Mouse (Mus musculus): Measurements from ENCODE around the gene Trarg1. TPM values are rescaled to one million over a fixed set of nuclear protein-coding genes. Genes with fewer than 3 reads are reported as not detected.

The Trarg1 gene
- polyA plus RNA-seq, 1 experiment from 2014 or later = 0.18 TPM

GRCm38 (mm10) chr11:76674704-76675103 lies 4.9 kb upstream of the Trarg1 start:
- Histone ChIP-seq H3K27me3 (peaks cover 64% of the 10 kb centered on the region), H3K4me2 (no peak overlapping the region), H3K27ac (no peak overlapping the region), H3K4me3 (replicated peaks) (no peak overlapping the region), H3K4me1 (replicated peaks) (peaks cover 11% of the 10 kb centered on the region), H3K9ac (replicated peaks) (no peak overlapping the region), H3K9me3 (no peaks in the 10 kb centered on the region), H3K36me3 (no peaks in the 10 kb centered on the region)
- no peak for ATAC-seq (ENCODE audit: insufficient number of reproducible peaks, insufficient read depth, low FRiP score, low TSS enrichment, low read depth)
- 35% methylated on average over 4 of the region's 4 CpGs for WGBS

- 74% methylated on average over 2 of the region's 2 CpGs for WGBS
- Histone ChIP-seq H3K4me3 (replicated peaks) (no peak overlapping the region), H3K4me1 (replicated peaks) (no peaks in the 10 kb centered on the region), H3K4me2 (no peak overlapping the region), H3K36me3 (no peaks in the 10 kb centered on the region), H3K27ac (no peak overlapping the region), H3K9me3 (no peaks in the 10 kb centered on the region), H3K27me3 (no peaks in the 10 kb centered on the region), H3K9ac (replicated peaks) (no peak overlapping the region)
- ATAC-seq (ENCODE audit: insufficient number of reproducible peaks, insufficient read depth, low FRiP score, low TSS enrichment, low read depth) = no peak
These were observed 6.0 kb downstream of the Trarg1 start for GRCm38 (mm10) chr11:76685604-76686003.

GRCm38 (mm10) chr11:76692096-76692495 lies 12.5 kb downstream of the Trarg1 start:
- no peaks in the 10 kb centered on the region for H3K4me1 ChIP-seq (replicated peaks)
- ATAC-seq (ENCODE audit: insufficient number of reproducible peaks, insufficient read depth, low FRiP score, low TSS enrichment, low read depth) = no peak
- H3K9ac ChIP-seq (replicated peaks) = no peak overlapping the region
- H3K4me2 ChIP-seq = no peak overlapping the region
- H3K36me3 ChIP-seq = no peaks in the 10 kb centered on the region
- H3K9me3 ChIP-seq = no peaks in the 10 kb centered on the region
- WGBS = 79% methylated on average over 3 of the region's 3 CpGs
- H3K27me3 ChIP-seq = no peaks in the 10 kb centered on the region
- no peak overlapping the region for H3K4me3 ChIP-seq (replicated peaks)
- no peak overlapping the region for H3K27ac ChIP-seq

GRCm38 (mm10) chr11:76695810-76696209 lies 16.2 kb downstream of the Trarg1 start:
- Histone ChIP-seq H3K36me3 (no peaks in the 10 kb centered on the region), H3K4me1 (replicated peaks) (no peaks in the 10 kb centered on the region), H3K4me2 (no peak overlapping the region), H3K9ac (replicated peaks) (no peak overlapping the region), H3K27ac (no peak overlapping the region), H3K9me3 (no peaks in the 10 kb centered on the region), H3K27me3 (no peaks in the 10 kb centered on the region; the same call in 1 of the 2 replicates), H3K4me3 (replicated peaks) (no peak overlapping the region)
- no peak for ATAC-seq (ENCODE audit: insufficient number of reproducible peaks, insufficient read depth, low FRiP score, low TSS enrichment, low read depth)
- 66% methylated on average over 6 of the region's 6 CpGs for WGBS

DNA sequence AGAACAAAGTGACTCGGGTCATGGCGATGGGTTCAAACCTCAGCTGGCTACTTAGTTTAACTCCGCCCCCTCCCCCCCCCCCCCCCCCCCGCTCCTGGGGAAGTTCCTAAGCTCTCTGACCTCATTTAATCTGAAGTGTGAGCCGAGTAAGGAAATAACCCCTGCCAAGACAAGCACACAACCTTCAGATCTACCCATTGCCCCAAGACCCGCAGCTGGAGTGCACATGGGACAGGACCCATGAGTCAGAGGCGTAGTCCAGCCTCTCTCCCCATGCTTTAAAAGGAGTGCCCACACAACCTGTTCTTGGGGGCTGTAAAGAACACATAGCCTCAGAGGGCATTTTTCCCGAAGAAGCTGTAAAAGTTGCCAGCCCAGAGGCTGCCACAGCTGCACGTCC lies 20.0 kb downstream of the Trarg1 start:
- peak overlapping the region; percentile 30 for H3K4me2 ChIP-seq

GRCm38 (mm10) chr11:76707656-76708055 lies 28.0 kb downstream of the Trarg1 start:
- peaks cover 13% of the 10 kb centered on the region for H3K4me1 ChIP-seq (replicated peaks)
- no peak overlapping the region for H3K27ac ChIP-seq
- H3K4me3 ChIP-seq (replicated peaks) = no peak overlapping the region
- ATAC-seq (ENCODE audit: insufficient number of reproducible peaks, insufficient read depth, low FRiP score, low TSS enrichment, low read depth) = no peak
- 84% methylated on average over 3 of the region's 3 CpGs for WGBS
- no peak overlapping the region for H3K9ac ChIP-seq (replicated peaks)
- no peak overlapping the region for H3K4me2 ChIP-seq
- 0 out of 2 replicates have a peak, but pooled peaks cover 6% of the 10 kb centered on the region for H3K9me3 ChIP-seq
- H3K27me3 ChIP-seq = no peaks in the 10 kb centered on the region
- H3K36me3 ChIP-seq = no peaks in the 10 kb centered on the region

More for the DNA sequence above, 20.0 kb downstream of the Trarg1 start:
- no peak for ATAC-seq (ENCODE audit: insufficient number of reproducible peaks, insufficient read depth, low FRiP score, low TSS enrichment, low read depth)
- 50% methylated on average over 9 of the region's 9 CpGs for WGBS
- Histone ChIP-seq H3K4me3 (replicated peaks) (no peak overlapping the region), H3K9me3 (no peaks in the 10 kb centered on the region), H3K27ac (no peak overlapping the region), H3K9ac (replicated peaks) (no peak overlapping the region), H3K27me3 (no peaks in the 10 kb centered on the region; the same call in 1 of the 2 replicates), H3K36me3 (no peaks in the 10 kb centered on the region), H3K4me1 (replicated peaks) (no peaks in the 10 kb centered on the region)

- no peaks in the 10 kb centered on the region for H3K27me3 ChIP-seq
- no peak overlapping the region for H3K27ac ChIP-seq
- H3K4me3 ChIP-seq (replicated peaks) = no peak overlapping the region
- no peak overlapping the region for H3K4me2 ChIP-seq
- 0 out of 2 replicates have a peak, but pooled peaks cover 6% of the 10 kb centered on the region for H3K9me3 ChIP-seq
- no peaks in the 10 kb centered on the region for H3K36me3 ChIP-seq
- no peak for ATAC-seq (ENCODE audit: insufficient number of reproducible peaks, insufficient read depth, low FRiP score, low TSS enrichment, low read depth)
- 91% methylated on average over 1 of the region's 1 CpGs for WGBS
- peaks cover 13% of the 10 kb centered on the region for H3K4me1 ChIP-seq (replicated peaks)
- H3K9ac ChIP-seq (replicated peaks) = no peak overlapping the region
These were observed 28.5 kb downstream of the Trarg1 start for GRCm38 (mm10) chr11:76708066-76708465.

GRCm38 (mm10) chr11:76708881-76709280 lies 29.3 kb downstream of the Trarg1 start:
- Histone ChIP-seq H3K4me1 (replicated peaks) (peaks cover 13% of the 10 kb centered on the region), H3K36me3 (no peaks in the 10 kb centered on the region), H3K9me3 (0 out of 2 replicates have a peak, but pooled peaks cover 6% of the 10 kb centered on the region), H3K9ac (replicated peaks) (no peak overlapping the region), H3K4me2 (no peak overlapping the region), H3K27me3 (no peaks in the 10 kb centered on the region), H3K4me3 (replicated peaks) (no peak overlapping the region), H3K27ac (no peak overlapping the region)
- no peak for ATAC-seq (ENCODE audit: insufficient number of reproducible peaks, insufficient read depth, low FRiP score, low TSS enrichment, low read depth)
- 38% methylated on average over 1 of the region's 1 CpGs for WGBS

DNA sequence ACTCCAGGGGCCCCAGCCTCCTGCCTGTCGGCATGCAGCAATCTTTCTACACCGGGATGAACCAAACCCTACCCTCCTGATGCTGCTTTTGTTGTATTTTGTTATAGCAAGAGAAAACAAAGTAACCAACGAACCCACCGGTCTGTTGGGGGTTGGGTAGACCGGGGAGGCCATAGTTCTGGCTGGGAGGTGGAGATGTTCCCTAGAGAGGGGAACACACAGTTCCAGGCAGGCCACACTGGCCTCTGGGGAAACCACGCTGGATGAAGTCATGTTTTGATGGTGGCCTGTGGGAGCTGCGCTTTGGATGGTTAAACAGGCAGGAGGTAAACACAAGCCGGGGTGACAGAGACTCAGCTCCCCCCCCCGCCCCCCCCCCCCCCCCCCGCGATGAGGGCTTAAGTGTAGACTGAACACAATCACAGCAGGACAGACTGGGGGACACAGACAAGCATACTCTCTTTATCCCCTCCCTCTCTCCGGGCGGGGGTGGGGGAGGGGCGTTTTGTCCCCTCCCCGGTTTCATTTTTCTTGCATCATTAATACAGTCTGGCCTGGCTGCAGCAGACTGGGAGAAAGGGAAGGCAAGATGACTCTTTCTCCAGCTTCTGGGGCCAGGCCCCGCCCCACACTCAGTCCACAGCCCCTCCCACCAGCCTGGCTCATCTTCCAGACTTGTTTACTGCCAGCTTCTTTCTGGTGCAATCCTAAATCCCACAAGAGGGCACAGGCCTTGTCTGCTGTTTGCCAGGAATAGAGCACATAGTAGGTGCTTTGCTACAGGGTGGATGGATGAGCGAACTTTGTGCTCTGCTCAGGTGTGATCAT lies 30.2 kb downstream of the Trarg1 start:
- H3K36me3 ChIP-seq = no peaks in the 10 kb centered on the region
- peak overlapping the region; percentile 24; the same call in 1 of the 2 replicates for H3K4me2 ChIP-seq
- WGBS = 32% methylated on average over 13 of the region's 17 CpGs
- H3K27me3 ChIP-seq = no peaks in the 10 kb centered on the region
- no peak overlapping the region for H3K4me3 ChIP-seq (replicated peaks)
- H3K4me1 ChIP-seq (replicated peaks) = peaks cover 13% of the 10 kb centered on the region
- peak; percentile 53; the same call in 1 of the 2 replicates for ATAC-seq (ENCODE audit: insufficient number of reproducible peaks, insufficient read depth, low FRiP score, low TSS enrichment, low read depth)
- H3K9ac ChIP-seq (replicated peaks) = no peak overlapping the region
- no peak overlapping the region for H3K27ac ChIP-seq
- 0 out of 2 replicates have a peak, but pooled peaks cover 6% of the 10 kb centered on the region for H3K9me3 ChIP-seq

DNA sequence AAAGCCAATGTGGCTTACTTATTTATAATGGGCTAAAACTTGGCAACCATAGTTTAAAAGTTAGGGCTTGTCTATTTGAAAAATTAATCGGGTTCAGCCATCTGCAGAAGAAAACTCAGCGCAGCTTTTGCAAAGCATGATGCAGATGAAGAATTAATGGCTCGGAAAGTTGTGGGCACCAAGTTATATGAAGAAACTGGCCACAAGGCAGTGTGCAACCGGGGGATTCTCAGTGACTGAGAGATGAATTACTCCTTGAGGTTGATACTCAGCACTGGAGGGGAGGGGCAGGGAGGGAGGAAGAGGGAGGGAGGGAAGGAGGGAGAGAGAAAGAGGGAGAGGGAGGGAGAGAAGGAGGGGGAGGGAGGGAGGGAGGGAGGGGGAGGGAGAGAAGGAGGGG lies 37.4 kb downstream of the Trarg1 start:
- ATAC-seq (ENCODE audit: insufficient number of reproducible peaks, insufficient read depth, low FRiP score, low TSS enrichment, low read depth) = no peak
- Histone ChIP-seq H3K36me3 (no peaks in the 10 kb centered on the region), H3K9me3 (no peaks in the 10 kb centered on the region), H3K9ac (replicated peaks) (no peak overlapping the region), H3K4me3 (replicated peaks) (no peak overlapping the region), H3K27ac (no peak overlapping the region), H3K4me1 (replicated peaks) (no peaks in the 10 kb centered on the region), H3K27me3 (no peaks in the 10 kb centered on the region; the same call in 1 of the 2 replicates), H3K4me2 (no peak overlapping the region)
- 78% methylated on average over 4 of the region's 4 CpGs for WGBS

DNA sequence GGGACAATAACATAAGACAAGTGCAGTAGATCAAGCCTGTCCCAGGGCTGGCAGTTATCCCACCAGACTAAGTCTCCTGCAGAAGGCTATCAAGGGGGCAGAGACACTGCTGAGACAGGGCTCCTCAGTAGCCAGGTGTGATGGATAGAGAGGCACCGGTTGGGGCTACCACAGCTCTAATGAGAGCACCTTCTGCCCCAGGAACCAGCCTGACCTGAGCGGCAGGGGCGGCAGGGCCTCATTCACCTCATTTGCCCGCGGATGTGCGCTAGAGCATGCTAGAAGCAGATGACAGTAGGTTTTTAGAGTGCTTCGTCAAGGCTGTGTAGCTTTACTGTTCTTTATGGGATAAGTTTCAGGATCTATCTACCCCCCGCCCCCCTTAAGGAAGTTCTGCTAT lies 44.3 kb downstream of the Trarg1 start:
- Histone ChIP-seq H3K9ac (replicated peaks) (no peak overlapping the region), H3K27ac (no peak overlapping the region; the same call in 1 of the 2 replicates), H3K4me3 (replicated peaks) (no peak overlapping the region), H3K36me3 (peaks cover 19% of the 10 kb centered on the region), H3K27me3 (no peaks in the 10 kb centered on the region), H3K4me2 (no peak overlapping the region), H3K9me3 (no peaks in the 10 kb centered on the region), H3K4me1 (replicated peaks) (peaks cover 11% of the 10 kb centered on the region)
- no peak for ATAC-seq (ENCODE audit: insufficient number of reproducible peaks, insufficient read depth, low FRiP score, low TSS enrichment, low read depth)
- WGBS = 72% methylated on average over 8 of the region's 8 CpGs

All from limb, embryonic 12.5 days (tissue).